Comparison of ENCODE assay signal across 8 mouse cellular contexts in genomic region chr14:56669046-56669620, GRCm38 (mm10). TPM values are rescaled to one million over a fixed set of nuclear protein-coding genes. Genes with fewer than 3 reads are reported as not detected.
DNase-seq lines count a peak whose midpoint lies in the region; ATAC-seq and TF ChIP-seq lines count a peak whose summit lies in the region.

No protein-coding gene starts in this region.

- WGBS in lung, embryonic 15.5 days, result 1% methylated on average over 13 of the region's 13 CpGs
- WGBS in neural tube, embryonic 14.5 days, result 9% methylated on average over 13 of the region's 13 CpGs

- H3K4me1 ChIP-seq in lung, embryonic 15.5 days, result peaks cover 18% of the 10 kb centered on the region
- H3K4me1 ChIP-seq in cortical plate, adult 2 months (ENCODE audit: control insufficient read depth, insufficient read depth, low read length), result peaks cover 6% of the 10 kb centered on the region
- H3K4me1 ChIP-seq in neural tube, embryonic 14.5 days (ENCODE audit: control insufficient read depth, insufficient read depth, low read length), result peaks cover 11% of the 10 kb centered on the region

- H3K36me3 ChIP-seq in lung, embryonic 15.5 days, result peaks cover 12% of the 10 kb centered on the region
- H3K36me3 ChIP-seq in neural tube, embryonic 14.5 days (ENCODE audit: control insufficient read depth, insufficient read depth, low read length), result peaks cover 7% of the 10 kb centered on the region; the same call in 1 of the 2 replicates

- TF ChIP-seq CTCF in cortical plate, adult 2 months (IDR thresholded peaks at IDR 0.05; ENCODE audit: extremely low read depth, insufficient read depth, low read length), result no peak

- 0 out of 2 replicates have a peak overlapping the region, but pooled peaks have one; percentile 91 for H3K27ac ChIP-seq in lung, embryonic 15.5 days
- H3K27ac ChIP-seq in cortical plate, adult 2 months (ENCODE audit: insufficient read depth, low read length), result no peak overlapping the region
- H3K27ac ChIP-seq in neural tube, embryonic 14.5 days (ENCODE audit: low read depth, low read length), result no peak overlapping the region

- peak overlapping the region; percentile 89 for H3K4me3 ChIP-seq in lung, embryonic 15.5 days
- peak overlapping the region; percentile 89 for H3K4me3 ChIP-seq in cortical plate, adult 2 months (ENCODE audit: insufficient read depth, low read length)
- peak overlapping the region; percentile 80 for H3K4me3 ChIP-seq in neural tube, embryonic 14.5 days (ENCODE audit: low read depth, low read length)

- peak overlapping the region; percentile 65 for H3K4me2 ChIP-seq in lung, embryonic 15.5 days
- peak overlapping the region; percentile 88 for H3K4me2 ChIP-seq in neural tube, embryonic 14.5 days (ENCODE audit: low read depth, low read length)

- H3K9me3 ChIP-seq in lung, embryonic 15.5 days, result no peaks in the 10 kb centered on the region
- H3K9me3 ChIP-seq in neural tube, embryonic 14.5 days (ENCODE audit: control insufficient read depth, low read length), result no peaks in the 10 kb centered on the region

- peak overlapping the region; percentile 75 for H3K9ac ChIP-seq in lung, embryonic 15.5 days
- peak overlapping the region; percentile 84 for H3K9ac ChIP-seq in neural tube, embryonic 14.5 days (replicated peaks; ENCODE audit: low read depth, low read length)

- DNase-seq in lung, adult 18-20 months, result no peak
- peak; percentile 47 for DNase-seq in induced T-regulatory cell, adult 2 months (ENCODE audit: low read depth)
- no peak for DNase-seq in urinary bladder, postnatal 14 days (ENCODE audit: low spot score)
- DNase-seq in spleen, postnatal 10 days (ENCODE audit: low spot score in 2 of 2), result no peak
- no peak for DNase-seq in ovary, postnatal 10 days (ENCODE audit: low spot score)

- H3K27me3 ChIP-seq in lung, embryonic 15.5 days, result no peaks in the 10 kb centered on the region
- H3K27me3 ChIP-seq in neural tube, embryonic 14.5 days (ENCODE audit: control insufficient read depth, insufficient read depth, low read length), result no peaks in the 10 kb centered on the region

- ATAC-seq in lung, embryonic 15.5 days (ENCODE audit: borderline replicate concordance, extremely low read depth, low FRiP score, low TSS enrichment), result no peak
- ATAC-seq in neural tube, embryonic 14.5 days (ENCODE audit: low read depth), result no peak

- no peak for TF ChIP-seq POLR2A in cortical plate, adult 2 months (IDR thresholded peaks at IDR 0.05; ENCODE audit: extremely low read depth, insufficient read depth, low read length)

RNA-seq across cellular contexts. Expression of gene Mphosph8, which starts 1.1 kb away (rescaled TPM):
- polyA plus RNA-seq in lung, embryonic 15.5 days (2015; fragmentation: Nextera tagmentation; extraction: Ambion mirVana), result 23.3 and 26.4 TPM in 2 replicates
- polyA plus RNA-seq in cortical plate, adult 2 months (2012; rRNA removed), result 35.0 and 36.0 TPM in 2 replicates
- polyA plus RNA-seq in neural tube, embryonic 14.5 days (2014; fragmentation: Nextera tagmentation; extraction: Ambion mirVana), result 44.9 and 49.1 TPM in 2 replicates
